Mouse (Mus musculus) heart, embryonic 14.5 days (tissue): ENCODE data around the gene Alpl. TPM values are rescaled to one million over a fixed set of nuclear protein-coding genes. Genes with fewer than 3 reads are reported as not detected.

Experiments used
- ATAC-seq: fragments of 200-750 bp; cut with Nextera tagmentation; 2 replicates; pipeline ENCODE4 v1.8.0; 2017; ENCODE audit warnings: low read depth, moderate TSS enrichment; ENCODE audit not compliant: insufficient number of reproducible peaks, insufficient read depth, low FRiP score
- H3K27ac ChIP-seq, 2 experiments: fragments of 200-500 bp in 1 of 2; fragments of 300-500 bp in 1 of 2; sonication (generic) in 1 of 2; replicated peaks in 1 of 2; 2 replicates each; pipeline ENCODE4 v1.5.1; 2012 to 2014; ENCODE audit warnings: low read depth in 2 of 2, low read length in 2 of 2, control low read depth in 1 of 2, mild to moderate bottlenecking in 1 of 2, mixed read lengths in 1 of 2; ENCODE audit not compliant: control insufficient read depth in 1 of 2, insufficient read depth in 1 of 2
- H3K27me3 ChIP-seq: fragments of 300-500 bp; sonication (generic); 2 replicates; pipeline ENCODE4 v1.6.1; 2014; ENCODE audit warnings: mild to moderate bottlenecking, low read length, control low read depth; ENCODE audit not compliant: control insufficient read depth, insufficient read depth
- H3K36me3 ChIP-seq: fragments of 300-500 bp; sonication (generic); 2 replicates; pipeline ENCODE4 v1.6.1; 2014; ENCODE audit warnings: mild to moderate bottlenecking, control low read depth, low read length, mixed read lengths; ENCODE audit not compliant: control insufficient read depth, insufficient read depth
- H3K4me1 ChIP-seq, 2 experiments: fragments of 200-500 bp in 1 of 2; fragments of 300-500 bp in 1 of 2; sonication (generic) in 1 of 2; 2 replicates each; pipeline ENCODE4 v1.6.1; 2012 to 2014; ENCODE audit warnings: low read length in 2 of 2, control low read depth in 1 of 2, mixed read lengths in 1 of 2; ENCODE audit not compliant: control insufficient read depth in 2 of 2, insufficient read depth in 2 of 2
- H3K4me2 ChIP-seq: fragments of 300-500 bp; sonication (generic); 2 replicates; pipeline ENCODE4 v1.6.1; 2014; ENCODE audit warnings: mild to moderate bottlenecking, low read length
- H3K4me3 ChIP-seq, 2 experiments: fragments of 200-500 bp in 1 of 2; fragments of 300-500 bp in 1 of 2; sonication (generic) in 1 of 2; 2 replicates each; pipeline ENCODE4 v1.5.1; 2012 to 2014; ENCODE audit warnings: low read length in 2 of 2, mild to moderate bottlenecking in 2 of 2, control low read depth in 1 of 2, low read depth in 1 of 2, moderate library complexity in 1 of 2; ENCODE audit not compliant: control insufficient read depth in 1 of 2, insufficient read depth in 1 of 2
- H3K9ac ChIP-seq: fragments of 300-500 bp; sonication (generic); 2 replicates; pipeline ENCODE4 v1.6.1; 2014; ENCODE audit warnings: mild to moderate bottlenecking, low read length
- H3K9me3 ChIP-seq: fragments of 300-500 bp; sonication (generic); 2 replicates; pipeline ENCODE4 v1.6.1; 2016; ENCODE audit warnings: low read length, control low read depth; ENCODE audit not compliant: control insufficient read depth
- WGBS: fragments of 180-500 bp; shearing (Covaris S2); extraction: QIAGEN DNeasy Blood & Tissue Kit; methylation state at CpG from one replicate; pipeline ENCODE4 v1.1.7; 2014; 5-methylcytosine and 5-hydroxymethylcytosine counted together
- polyA plus RNA-seq: library from polyadenylated mRNA; unstranded; fragments of >200 nt; fragmentation: Nextera tagmentation; extraction: Ambion mirVana; gene quantifications from 2 replicates; pipeline ENCODE4 v1.2.1, GENCODE M21; 2014

Gene Alpl
- polyA plus RNA-seq, 1 experiment from 2014 or later = 2.2 TPM

DNA sequence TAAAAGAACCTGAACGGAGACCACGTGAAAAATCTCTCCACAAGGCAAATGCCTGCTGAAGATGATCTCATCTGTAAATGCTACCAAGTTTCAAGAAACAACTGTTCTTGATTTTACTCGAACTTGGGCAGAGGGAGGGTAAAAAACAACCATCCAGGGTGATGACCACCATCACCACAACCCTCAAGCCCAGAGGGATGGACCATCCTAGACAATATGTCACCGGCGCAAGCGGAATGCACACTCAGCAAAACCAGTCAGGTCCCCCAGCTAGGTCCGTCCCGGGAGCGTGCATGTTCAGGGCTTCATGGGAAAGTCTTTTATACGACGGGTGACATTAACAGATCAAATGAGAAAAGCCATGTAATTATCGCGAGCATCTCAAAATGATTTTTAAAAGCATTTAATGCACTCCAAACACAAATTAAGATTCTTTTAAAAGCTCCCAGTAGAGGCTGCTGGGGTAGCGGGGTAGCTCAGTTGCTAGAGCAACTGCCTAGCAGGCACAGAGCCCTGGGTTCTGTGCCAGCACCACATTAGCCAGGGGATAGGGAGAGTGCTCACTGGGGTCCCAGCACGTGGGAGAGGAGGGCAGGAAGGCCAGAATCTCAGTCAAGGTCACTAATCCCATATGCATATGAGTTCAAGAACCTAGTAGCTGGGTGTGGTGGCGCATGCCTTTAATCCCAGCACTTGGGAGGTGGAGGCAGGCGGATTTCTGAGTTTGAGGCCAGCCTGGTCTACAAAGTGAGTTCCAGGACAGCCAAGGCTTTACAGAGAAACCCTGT is 17.6 kb downstream of the Alpl start:
- Histone ChIP-seq H3K9ac (no peak overlapping the region), H3K9me3 (no peaks in the 10 kb centered on the region), H3K4me1 (peaks cover 2% of the 10 kb centered on the region in 2 experiments), H3K36me3 (no peaks in the 10 kb centered on the region), H3K4me2 (no peak overlapping the region), H3K4me3 (no peak overlapping the region), H3K27ac (no peak overlapping the region), H3K27me3 (no peaks in the 10 kb centered on the region)
- 78% methylated on average over 17 of the region's 17 CpGs for WGBS
- no peak for ATAC-seq

DNA sequence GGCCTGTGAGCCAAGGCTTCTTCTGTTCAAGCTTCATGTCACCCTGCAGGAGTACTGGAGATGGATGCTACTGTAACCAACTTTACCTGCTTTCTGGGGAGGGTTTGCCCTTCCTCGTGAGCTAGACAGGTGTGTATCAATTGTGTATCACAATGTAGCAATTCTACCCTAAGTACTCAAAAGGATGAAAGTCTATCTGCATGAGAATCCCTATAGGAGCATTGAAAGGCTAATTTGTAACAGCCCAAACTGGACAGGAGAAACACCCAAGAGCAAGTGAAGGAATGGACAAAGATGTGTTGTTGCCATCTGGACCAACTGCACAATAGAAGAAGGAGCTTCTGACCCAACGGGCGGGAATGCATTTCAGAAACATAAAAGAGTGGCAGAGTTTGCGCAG is 18.3 kb downstream of the Alpl start:
- H3K9me3 ChIP-seq = no peaks in the 10 kb centered on the region
- ATAC-seq = no peak
- H3K4me1 ChIP-seq = no peaks in the 10 kb centered on the region
- no peaks in the 10 kb centered on the region for H3K36me3 ChIP-seq
- H3K27ac ChIP-seq = no peak overlapping the region
- no peaks in the 10 kb centered on the region for H3K27me3 ChIP-seq
- no peak overlapping the region for H3K4me3 ChIP-seq
- no peak overlapping the region for H3K9ac ChIP-seq
- H3K4me2 ChIP-seq = no peak overlapping the region
- WGBS = 90% methylated on average over 4 of the region's 4 CpGs

DNA sequence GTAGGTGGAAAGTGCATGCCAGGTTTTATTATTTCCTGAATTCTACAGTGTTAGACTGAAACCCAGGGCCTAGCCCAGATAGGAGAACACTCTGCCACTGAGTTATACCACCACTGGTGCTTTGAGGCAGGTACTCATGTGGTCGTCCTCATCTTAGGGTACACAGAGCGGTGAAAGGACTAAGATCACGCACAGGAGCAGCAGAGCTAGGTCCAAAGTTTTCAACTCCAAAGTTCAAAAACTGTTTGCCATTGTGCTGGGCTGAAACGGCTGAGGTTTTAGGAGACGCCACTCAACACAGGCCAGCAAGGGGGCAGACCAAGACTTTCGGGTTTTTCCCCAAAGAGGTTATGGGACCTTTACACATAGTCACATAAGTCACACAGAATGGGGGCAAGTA is 21.7 kb downstream of the Alpl start:
- Histone ChIP-seq H3K4me1 (peaks cover 0 to 6% of the 10 kb centered on the region in 2 experiments; a peak in 2 of 4 replicates), H3K27ac (no peak overlapping the region), H3K9me3 (no peaks in the 10 kb centered on the region), H3K27me3 (no peaks in the 10 kb centered on the region; the same call in 1 of the 2 replicates), H3K4me2 (no peak overlapping the region), H3K36me3 (no peaks in the 10 kb centered on the region), H3K9ac (no peak overlapping the region), H3K4me3 (no peak overlapping the region)
- ATAC-seq = no peak
- 87% methylated on average over 6 of the region's 6 CpGs for WGBS

DNA sequence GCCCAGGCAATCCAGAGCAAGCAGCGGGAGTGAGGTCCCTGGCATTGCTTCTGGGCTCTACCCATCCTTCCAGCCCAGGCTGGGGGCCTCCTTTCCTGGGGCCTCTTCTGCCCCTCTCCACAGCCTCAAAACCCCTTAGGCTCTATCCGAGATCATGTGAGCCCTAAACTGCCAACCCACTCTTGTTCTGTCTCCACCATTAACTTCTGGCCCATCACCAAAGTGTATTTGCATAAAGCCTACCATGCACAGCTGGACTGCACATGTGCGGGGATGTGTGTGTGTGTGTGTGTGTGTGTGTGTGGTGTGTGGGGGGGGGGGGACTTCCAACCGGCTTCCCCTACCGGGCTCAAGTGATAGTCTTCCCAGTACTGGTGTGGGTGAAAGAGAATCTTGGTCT is 22.2 kb downstream of the Alpl start:
- Histone ChIP-seq H3K4me3 (no peak overlapping the region), H3K27me3 (no peaks in the 10 kb centered on the region; the same call in 1 of the 2 replicates), H3K27ac (no peak overlapping the region), H3K9me3 (no peaks in the 10 kb centered on the region), H3K36me3 (no peaks in the 10 kb centered on the region), H3K4me2 (no peak overlapping the region), H3K4me1 (peaks cover 0 to 6% of the 10 kb centered on the region in 2 experiments; a peak in 2 of 4 replicates), H3K9ac (no peak overlapping the region)
- no peak for ATAC-seq
- WGBS = 72% methylated on average over 5 of the region's 5 CpGs

DNA sequence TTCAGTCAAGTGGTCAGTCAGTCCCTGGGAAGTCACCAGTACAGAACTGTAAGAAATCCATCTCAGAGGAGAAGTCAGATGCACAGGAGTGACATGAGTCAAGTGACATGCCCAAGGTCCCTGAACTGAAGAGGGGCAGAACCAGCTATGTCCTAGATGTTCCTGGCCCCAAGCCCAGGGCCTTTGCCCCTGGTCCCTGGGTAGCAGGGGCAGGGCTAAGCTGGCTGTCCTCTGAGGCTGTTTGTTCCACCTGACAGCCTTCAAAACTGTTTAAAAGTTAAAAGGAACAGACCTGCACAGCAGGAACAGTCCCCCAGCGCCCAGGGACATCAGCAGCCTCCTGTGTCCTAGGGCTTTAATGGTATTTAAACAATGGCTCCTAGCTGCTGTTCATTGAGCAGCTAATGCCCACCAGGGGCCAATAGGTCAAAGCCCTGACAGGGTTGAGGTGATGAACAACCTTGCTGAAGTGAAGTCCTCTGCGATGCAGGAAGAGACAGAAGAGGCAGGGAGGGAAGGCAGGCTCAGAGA is 22.8 kb downstream of the Alpl start:
- no peaks in the 10 kb centered on the region for H3K9me3 ChIP-seq
- H3K4me1 ChIP-seq = peaks cover 0 to 6% of the 10 kb centered on the region in 2 experiments; a peak in 2 of 4 replicates
- no peak for ATAC-seq
- no peak overlapping the region for H3K9ac ChIP-seq
- H3K36me3 ChIP-seq = no peaks in the 10 kb centered on the region
- H3K4me3 ChIP-seq = no peak overlapping the region
- H3K27ac ChIP-seq = no peak overlapping the region
- 43% methylated on average over 2 of the region's 2 CpGs for WGBS
- H3K27me3 ChIP-seq = no peaks in the 10 kb centered on the region; the same call in 1 of the 2 replicates
- H3K4me2 ChIP-seq = no peak overlapping the region

DNA sequence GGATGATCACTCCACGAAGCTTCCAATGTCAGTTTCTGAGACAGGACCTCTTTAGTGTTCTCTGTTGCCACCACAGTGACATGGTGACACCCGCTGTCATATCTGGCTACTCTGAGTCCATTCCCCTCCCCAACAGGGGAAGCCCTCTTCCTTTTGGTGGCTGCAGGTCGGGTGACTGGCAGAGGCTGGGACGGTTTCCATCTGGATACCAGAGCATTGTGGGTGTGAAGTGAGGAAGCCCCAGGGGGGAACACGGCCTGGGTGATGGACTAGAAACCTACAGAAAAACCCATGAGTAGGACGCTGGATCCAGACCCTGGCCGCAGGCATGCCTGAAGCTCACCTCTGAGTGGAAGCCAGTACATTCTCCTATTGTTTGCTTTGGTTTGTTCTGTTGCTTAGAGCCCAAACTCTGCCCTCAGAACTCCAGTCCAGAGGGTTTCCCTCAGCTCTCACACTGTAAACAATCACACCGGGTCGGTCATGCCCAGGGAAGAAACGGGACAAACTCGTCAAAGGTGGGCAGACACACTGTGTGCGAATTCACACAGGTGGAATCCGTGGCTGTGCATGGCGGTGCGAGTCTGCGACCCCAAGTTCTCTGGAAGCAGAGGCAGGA is 23.6 kb downstream of the Alpl start:
- Histone ChIP-seq H3K9me3 (no peaks in the 10 kb centered on the region), H3K27ac (no peak overlapping the region), H3K9ac (no peak overlapping the region), H3K4me1 (peaks cover 0 to 6% of the 10 kb centered on the region in 2 experiments; a peak in 2 of 4 replicates), H3K27me3 (no peaks in the 10 kb centered on the region; the same call in 1 of the 2 replicates), H3K4me3 (no peak overlapping the region), H3K4me2 (no peak overlapping the region), H3K36me3 (no peaks in the 10 kb centered on the region)
- no peak for ATAC-seq
- 79% methylated on average over 16 of the region's 16 CpGs for WGBS

DNA sequence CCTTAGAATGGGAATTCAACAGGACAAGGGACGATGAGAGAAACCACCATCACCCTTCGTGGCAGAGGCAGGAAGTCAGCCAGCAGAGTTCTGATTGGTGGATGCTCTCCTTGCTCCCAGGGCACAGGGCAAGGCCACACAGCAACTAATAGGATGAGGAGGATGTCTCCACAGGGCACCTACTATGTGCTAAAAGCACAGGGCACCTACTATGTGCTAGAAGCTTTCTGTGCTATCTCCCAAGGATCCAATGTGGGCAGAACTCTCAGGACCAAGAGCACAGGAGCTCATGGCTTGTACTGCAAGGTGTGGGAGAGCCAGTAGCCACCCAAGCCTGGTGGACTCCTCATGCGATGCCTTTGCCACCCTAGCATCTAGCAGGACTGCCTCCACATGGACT is 24.4 kb downstream of the Alpl start:
- WGBS = 63% methylated on average over 3 of the region's 3 CpGs
- Histone ChIP-seq H3K4me1 (peaks cover 0 to 6% of the 10 kb centered on the region in 2 experiments; a peak in 2 of 4 replicates), H3K4me3 (no peak overlapping the region), H3K36me3 (no peaks in the 10 kb centered on the region), H3K9me3 (no peaks in the 10 kb centered on the region), H3K27me3 (no peaks in the 10 kb centered on the region; the same call in 1 of the 2 replicates), H3K27ac (no peak overlapping the region), H3K9ac (no peak overlapping the region), H3K4me2 (no peak overlapping the region)
- ATAC-seq = no peak
